Mouse (Mus musculus): ENCODE data around the gene Gm815. TPM values are rescaled to one million over a fixed set of nuclear protein-coding genes. Genes with fewer than 3 reads are reported as not detected.

Gm815 gene
- polyA plus RNA-seq, 1 experiment from 2014 or later, result not detected

GRCm38 (mm10) chr19:26869591-26869990 is 16.1 kb upstream of the Gm815 start:
- Histone ChIP-seq H3K27ac (replicated peaks; ENCODE audit: low read depth, low read length) (no peak overlapping the region), H3K9ac (replicated peaks; ENCODE audit: low read length) (no peak overlapping the region), H3K4me1 (ENCODE audit: control insufficient read depth, insufficient read depth, low read length) (peaks cover 34% of the 10 kb centered on the region), H3K9me3 (ENCODE audit: control insufficient read depth, low read length) (no peaks in the 10 kb centered on the region), H3K4me3 (replicated peaks; ENCODE audit: low read depth, low read length) (no peak overlapping the region), H3K4me2 (ENCODE audit: low read length) (no peak overlapping the region), H3K36me3 (ENCODE audit: control insufficient read depth, insufficient read depth, low read length) (no peaks in the 10 kb centered on the region), H3K27me3 (ENCODE audit: control insufficient read depth, insufficient read depth, low read length) (no peaks in the 10 kb centered on the region)
- ATAC-seq (ENCODE audit: low FRiP score, low TSS enrichment) (no peak), DNase-seq (no peak)
- 51% methylated on average over 3 of the region's 3 CpGs for WGBS

- 34% methylated on average over 7 of the region's 7 CpGs for WGBS
- H3K27me3 ChIP-seq (ENCODE audit: control insufficient read depth, insufficient read depth, low read length), result no peaks in the 10 kb centered on the region
- no peak overlapping the region for H3K4me3 ChIP-seq (replicated peaks; ENCODE audit: low read depth, low read length)
- H3K9ac ChIP-seq (replicated peaks; ENCODE audit: low read length), result no peak overlapping the region
- no peak for DNase-seq
- 0 out of 2 replicates have a peak overlapping the region, but pooled peaks have one; percentile 5 for H3K27ac ChIP-seq (replicated peaks; ENCODE audit: low read depth, low read length)
- H3K4me1 ChIP-seq (ENCODE audit: control insufficient read depth, insufficient read depth, low read length), result peaks cover 30% of the 10 kb centered on the region
- no peak for ATAC-seq (ENCODE audit: low FRiP score, low TSS enrichment)
- no peaks in the 10 kb centered on the region for H3K9me3 ChIP-seq (ENCODE audit: control insufficient read depth, low read length)
- no peak overlapping the region for H3K4me2 ChIP-seq (ENCODE audit: low read length)
- no peaks in the 10 kb centered on the region for H3K36me3 ChIP-seq (ENCODE audit: control insufficient read depth, insufficient read depth, low read length)
Observed at GRCm38 (mm10) chr19:26870280-26870679, 15.4 kb upstream of the Gm815 start.

GRCm38 (mm10) chr19:26871096-26871495 is 14.6 kb upstream of the Gm815 start:
- H3K36me3 ChIP-seq (ENCODE audit: control insufficient read depth, insufficient read depth, low read length), result no peaks in the 10 kb centered on the region
- no peak overlapping the region for H3K9ac ChIP-seq (replicated peaks; ENCODE audit: low read length)
- peaks cover 29% of the 10 kb centered on the region for H3K4me1 ChIP-seq (ENCODE audit: control insufficient read depth, insufficient read depth, low read length)
- H3K27ac ChIP-seq (replicated peaks; ENCODE audit: low read depth, low read length), result no peak overlapping the region
- H3K4me3 ChIP-seq (replicated peaks; ENCODE audit: low read depth, low read length), result no peak overlapping the region
- H3K9me3 ChIP-seq (ENCODE audit: control insufficient read depth, low read length), result no peaks in the 10 kb centered on the region
- DNase-seq, result no peak
- no peak for ATAC-seq (ENCODE audit: low FRiP score, low TSS enrichment)
- H3K27me3 ChIP-seq (ENCODE audit: control insufficient read depth, insufficient read depth, low read length), result no peaks in the 10 kb centered on the region
- H3K4me2 ChIP-seq (ENCODE audit: low read length), result no peak overlapping the region
- WGBS, result 44% methylated on average over 3 of the region's 3 CpGs

- H3K4me1 ChIP-seq (ENCODE audit: control insufficient read depth, insufficient read depth, low read length), result peaks cover 40% of the 10 kb centered on the region
- no peaks in the 10 kb centered on the region for H3K27me3 ChIP-seq (ENCODE audit: control insufficient read depth, insufficient read depth, low read length)
- H3K9me3 ChIP-seq (ENCODE audit: control insufficient read depth, low read length), result no peaks in the 10 kb centered on the region
- WGBS, result 38% methylated on average over 6 of the region's 6 CpGs
- no peak overlapping the region for H3K4me3 ChIP-seq (replicated peaks; ENCODE audit: low read depth, low read length)
- H3K27ac ChIP-seq (replicated peaks; ENCODE audit: low read depth, low read length), result 0 out of 2 replicates have a peak overlapping the region, but pooled peaks have one; percentile 37
- no peaks in the 10 kb centered on the region for H3K36me3 ChIP-seq (ENCODE audit: control insufficient read depth, insufficient read depth, low read length)
- DNase-seq (peak; percentile 67), ATAC-seq (ENCODE audit: low FRiP score, low TSS enrichment) (no peak)
- no peak overlapping the region for H3K4me2 ChIP-seq (ENCODE audit: low read length)
- no peak overlapping the region for H3K9ac ChIP-seq (replicated peaks; ENCODE audit: low read length)
Observed at GRCm38 (mm10) chr19:26872886-26873285, 12.8 kb upstream of the Gm815 start.

- Histone ChIP-seq H3K27ac (replicated peaks; ENCODE audit: low read depth, low read length) (no peak overlapping the region), H3K4me1 (ENCODE audit: control insufficient read depth, insufficient read depth, low read length) (peaks cover 29% of the 10 kb centered on the region), H3K36me3 (ENCODE audit: control insufficient read depth, insufficient read depth, low read length) (no peaks in the 10 kb centered on the region), H3K4me3 (replicated peaks; ENCODE audit: low read depth, low read length) (no peak overlapping the region), H3K4me2 (ENCODE audit: low read length) (no peak overlapping the region), H3K9ac (replicated peaks; ENCODE audit: low read length) (no peak overlapping the region), H3K27me3 (ENCODE audit: control insufficient read depth, insufficient read depth, low read length) (no peaks in the 10 kb centered on the region), H3K9me3 (ENCODE audit: control insufficient read depth, low read length) (no peaks in the 10 kb centered on the region)
- no peak for ATAC-seq (ENCODE audit: low FRiP score, low TSS enrichment)
- DNase-seq, result no peak
- WGBS, result 68% methylated on average over 6 of the region's 6 CpGs
Observed at GRCm38 (mm10) chr19:26875601-26876000, 10.1 kb upstream of the Gm815 start.

- H3K27me3 ChIP-seq (ENCODE audit: control insufficient read depth, insufficient read depth, low read length), result no peaks in the 10 kb centered on the region
- no peak overlapping the region for H3K4me3 ChIP-seq (replicated peaks; ENCODE audit: low read depth, low read length)
- peaks cover 20% of the 10 kb centered on the region; the same call in 1 of the 2 replicates for H3K4me1 ChIP-seq (ENCODE audit: control insufficient read depth, insufficient read depth, low read length)
- no peaks in the 10 kb centered on the region for H3K9me3 ChIP-seq (ENCODE audit: control insufficient read depth, low read length)
- no peak overlapping the region for H3K4me2 ChIP-seq (ENCODE audit: low read length)
- no peaks in the 10 kb centered on the region for H3K36me3 ChIP-seq (ENCODE audit: control insufficient read depth, insufficient read depth, low read length)
- no peak overlapping the region for H3K9ac ChIP-seq (replicated peaks; ENCODE audit: low read length)
- DNase-seq (no peak), ATAC-seq (ENCODE audit: low FRiP score, low TSS enrichment) (no peak)
- peak overlapping the region; percentile 45; the same call in 1 of the 2 replicates for H3K27ac ChIP-seq (replicated peaks; ENCODE audit: low read depth, low read length)
- 9% methylated on average over 10 of the region's 10 CpGs for WGBS
Observed at GRCm38 (mm10) chr19:26877180-26877775, 8.4 kb upstream of the Gm815 start.

- Histone ChIP-seq H3K4me1 (ENCODE audit: control insufficient read depth, insufficient read depth, low read length) (peaks cover 13% of the 10 kb centered on the region; the same call in 1 of the 2 replicates), H3K27me3 (ENCODE audit: control insufficient read depth, insufficient read depth, low read length) (no peaks in the 10 kb centered on the region), H3K4me3 (replicated peaks; ENCODE audit: low read depth, low read length) (no peak overlapping the region), H3K36me3 (ENCODE audit: control insufficient read depth, insufficient read depth, low read length) (no peaks in the 10 kb centered on the region), H3K27ac (replicated peaks; ENCODE audit: low read depth, low read length) (no peak overlapping the region), H3K4me2 (ENCODE audit: low read length) (no peak overlapping the region), H3K9ac (replicated peaks; ENCODE audit: low read length) (no peak overlapping the region), H3K9me3 (ENCODE audit: control insufficient read depth, low read length) (no peaks in the 10 kb centered on the region)
- ATAC-seq (ENCODE audit: low FRiP score, low TSS enrichment) (no peak), DNase-seq (no peak)
- 90% methylated on average over 4 of the region's 4 CpGs for WGBS
Observed at GRCm38 (mm10) chr19:26879856-26880255, 5.8 kb upstream of the Gm815 start.

- Histone ChIP-seq H3K4me1 (ENCODE audit: control insufficient read depth, insufficient read depth, low read length) (0 out of 2 replicates have a peak, but pooled peaks cover 7% of the 10 kb centered on the region), H3K9me3 (ENCODE audit: control insufficient read depth, low read length) (no peaks in the 10 kb centered on the region), H3K27me3 (ENCODE audit: control insufficient read depth, insufficient read depth, low read length) (no peaks in the 10 kb centered on the region), H3K9ac (replicated peaks; ENCODE audit: low read length) (no peak overlapping the region), H3K27ac (replicated peaks; ENCODE audit: low read depth, low read length) (no peak overlapping the region), H3K4me2 (ENCODE audit: low read length) (no peak overlapping the region), H3K4me3 (replicated peaks; ENCODE audit: low read depth, low read length) (no peak overlapping the region), H3K36me3 (ENCODE audit: control insufficient read depth, insufficient read depth, low read length) (no peaks in the 10 kb centered on the region)
- DNase-seq (no peak), ATAC-seq (ENCODE audit: low FRiP score, low TSS enrichment) (no peak)
- WGBS, result 92% methylated on average over 10 of the region's 10 CpGs
Observed at GRCm38 (mm10) chr19:26881866-26882427, 3.7 kb upstream of the Gm815 start.

- ATAC-seq (ENCODE audit: low FRiP score, low TSS enrichment), result no peak
Observed at GRCm38 (mm10) chr19:26888171-26888570, 2.5 kb downstream of the Gm815 start.

More at GRCm38 (mm10) chr19:26888171-26888570, 2.5 kb downstream of the Gm815 start:
- no peaks in the 10 kb centered on the region for H3K36me3 ChIP-seq (ENCODE audit: control insufficient read depth, insufficient read depth, low read length)
- peak; percentile 76 for DNase-seq
- peak overlapping the region; percentile 14; the same call in 1 of the 2 replicates for H3K27ac ChIP-seq (replicated peaks; ENCODE audit: low read depth, low read length)
- no peaks in the 10 kb centered on the region for H3K9me3 ChIP-seq (ENCODE audit: control insufficient read depth, low read length)
- no peak overlapping the region for H3K4me3 ChIP-seq (replicated peaks; ENCODE audit: low read depth, low read length)
- no peaks in the 10 kb centered on the region for H3K4me1 ChIP-seq (ENCODE audit: control insufficient read depth, insufficient read depth, low read length)
- no peak overlapping the region for H3K9ac ChIP-seq (replicated peaks; ENCODE audit: low read length)
- no peaks in the 10 kb centered on the region for H3K27me3 ChIP-seq (ENCODE audit: control insufficient read depth, insufficient read depth, low read length)
- 49% methylated on average over 9 of the region's 9 CpGs for WGBS
- no peak overlapping the region for H3K4me2 ChIP-seq (ENCODE audit: low read length)

All from midbrain, embryonic 14.5 days (tissue).